8 mouse cellular contexts compared by ENCODE assay signal in the genomic region with DNA sequence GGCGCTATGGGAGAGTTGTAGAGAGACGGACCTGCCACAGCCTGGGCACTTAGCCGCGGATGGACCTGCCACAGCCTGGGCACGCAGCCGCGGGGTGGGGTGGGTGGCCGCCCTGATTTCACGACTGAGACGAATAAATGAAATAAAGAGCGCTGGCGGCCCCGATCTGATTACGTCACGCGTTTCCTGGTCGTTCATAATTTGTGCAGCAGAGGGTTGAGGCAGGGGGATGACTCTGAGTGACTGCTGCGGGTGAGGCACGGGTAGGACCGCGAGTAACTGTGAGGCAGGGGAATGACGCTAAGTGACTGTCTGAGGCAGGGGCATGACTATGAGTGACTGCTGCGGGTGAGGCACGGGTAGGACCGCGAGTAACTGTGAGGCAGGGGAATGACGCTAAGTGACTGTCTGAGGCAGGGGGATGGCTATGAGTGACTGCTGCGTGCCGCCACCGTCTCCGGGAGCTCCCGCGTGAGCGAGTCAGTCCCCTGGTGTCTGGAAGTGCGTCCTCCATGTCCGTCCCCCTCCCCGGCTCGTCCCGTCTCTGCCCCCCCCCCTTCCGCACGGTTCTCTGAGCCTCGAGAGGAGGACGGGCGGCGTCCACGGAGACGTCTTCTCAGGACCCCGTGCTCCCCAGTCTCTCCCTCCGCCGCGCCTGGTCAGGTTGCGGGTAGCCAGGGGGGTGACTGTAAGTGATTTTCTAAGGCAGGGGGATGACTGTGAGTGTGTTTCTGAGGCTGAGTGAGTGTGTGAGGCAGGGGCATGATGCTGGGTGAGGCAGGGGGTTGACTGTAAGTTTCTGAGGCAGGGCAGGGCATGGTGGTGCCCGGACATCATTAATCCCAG. TPM values are rescaled to one million over a fixed set of nuclear protein-coding genes. Genes with fewer than 3 reads are reported as not detected.
DNase-seq lines count a peak whose midpoint lies in the region; ATAC-seq and TF ChIP-seq lines count a peak whose summit lies in the region.

No protein-coding gene starts in this region.

- H3K9ac ChIP-seq in forebrain, embryonic 16.5 days (replicated peaks; ENCODE audit: low read depth, low read length) = peak overlapping the region; percentile 54
- H3K9ac ChIP-seq in intestine, embryonic 14.5 days (ENCODE audit: low read length) = peak overlapping the region; percentile 38
- H3K9ac ChIP-seq in liver, embryonic 14.5 days (replicated peaks) = peak overlapping the region; percentile 62
- peak overlapping the region; percentile 48 for H3K9ac ChIP-seq in neural tube, embryonic 12.5 days

- peak overlapping the region; percentile 53 for H3K4me3 ChIP-seq in forebrain, embryonic 16.5 days (replicated peaks; ENCODE audit: low read length)
- peak overlapping the region; percentile 40 for H3K4me3 ChIP-seq in intestine, embryonic 14.5 days (ENCODE audit: low read depth, low read length)
- H3K4me3 ChIP-seq in liver, embryonic 14.5 days (ENCODE audit: insufficient read depth in 1 of 2, low read depth in 2 of 2, low read length in 2 of 2) = peak overlapping the region; percentile 64 to 71
- H3K4me3 ChIP-seq in neural tube, embryonic 12.5 days = peak overlapping the region; percentile 39

- H3K9me3 ChIP-seq in forebrain, embryonic 16.5 days (ENCODE audit: control insufficient read depth, low read length) = no peaks in the 10 kb centered on the region
- H3K9me3 ChIP-seq in intestine, embryonic 14.5 days (ENCODE audit: control insufficient read depth, low read length) = peaks cover 3% of the 10 kb centered on the region
- H3K9me3 ChIP-seq in liver, embryonic 14.5 days (ENCODE audit: control insufficient read depth, low read length) = no peaks in the 10 kb centered on the region
- H3K9me3 ChIP-seq in neural tube, embryonic 12.5 days = no peaks in the 10 kb centered on the region

- H3K4me1 ChIP-seq in forebrain, embryonic 16.5 days (replicated peaks; ENCODE audit: control insufficient read depth, insufficient read depth, low read length) = peaks cover 9% of the 10 kb centered on the region; the same call in 1 of the 2 replicates
- 0 out of 2 replicates have a peak, but pooled peaks cover 4% of the 10 kb centered on the region for H3K4me1 ChIP-seq in intestine, embryonic 14.5 days (replicated peaks; ENCODE audit: control insufficient read depth, insufficient read depth, low read length)
- peaks cover 4 to 17% of the 10 kb centered on the region in 2 experiments; a peak in 2 of 4 replicates for H3K4me1 ChIP-seq in liver, embryonic 14.5 days (replicated peaks; ENCODE audit: control insufficient read depth in 2 of 2, insufficient read depth in 2 of 2, low read length in 1 of 2)
- H3K4me1 ChIP-seq in neural tube, embryonic 12.5 days = peaks cover 7% of the 10 kb centered on the region; the same call in 1 of the 2 replicates

- peak overlapping the region; percentile 76 for H3K27ac ChIP-seq in forebrain, embryonic 16.5 days (ENCODE audit: low read length)
- no peak overlapping the region for H3K27ac ChIP-seq in intestine, embryonic 14.5 days (ENCODE audit: low read depth)
- H3K27ac ChIP-seq in liver, embryonic 14.5 days = peak overlapping the region; percentile 57
- no peak overlapping the region for H3K27ac ChIP-seq in neural tube, embryonic 12.5 days

- TF ChIP-seq EP300 in liver, embryonic 14.5 days (IDR thresholded peaks at IDR 0.05; ENCODE audit: low read depth) = no peak

- H3K36me3 ChIP-seq in forebrain, embryonic 16.5 days (ENCODE audit: control insufficient read depth, insufficient read depth) = no peaks in the 10 kb centered on the region
- H3K36me3 ChIP-seq in intestine, embryonic 14.5 days (ENCODE audit: control insufficient read depth, insufficient read depth, low read length) = no peaks in the 10 kb centered on the region
- no peaks in the 10 kb centered on the region for H3K36me3 ChIP-seq in liver, embryonic 14.5 days (replicated peaks; ENCODE audit: control insufficient read depth, insufficient read depth, low read depth)
- H3K36me3 ChIP-seq in neural tube, embryonic 12.5 days = no peaks in the 10 kb centered on the region

- TF ChIP-seq CTCF in liver, embryonic 14.5 days (IDR thresholded peaks at IDR 0.05; ENCODE audit: low read depth) = no peak

- peak overlapping the region; percentile 72 for H3K4me2 ChIP-seq in forebrain, embryonic 16.5 days (ENCODE audit: low read length)
- H3K4me2 ChIP-seq in intestine, embryonic 14.5 days (ENCODE audit: low read length) = peak overlapping the region; percentile 51
- H3K4me2 ChIP-seq in liver, embryonic 14.5 days (ENCODE audit: low read depth) = peak overlapping the region; percentile 76
- peak overlapping the region; percentile 81 for H3K4me2 ChIP-seq in neural tube, embryonic 12.5 days (replicated peaks)

- ATAC-seq in forebrain, embryonic 16.5 days = peak; percentile 5
- ATAC-seq in intestine, embryonic 14.5 days (replicated peaks; ENCODE audit: low FRiP score, low TSS enrichment, low read depth) = peak; percentile 7; the same call in 1 of the 2 replicates
- ATAC-seq in liver, embryonic 14.5 days (ENCODE audit: insufficient read depth) = peak; percentile 16
- ATAC-seq in neural tube, embryonic 12.5 days (ENCODE audit: low FRiP score, low read depth) = peak; percentile 6

- under 1% methylated on average over 50 of the region's 53 CpGs for WGBS in forebrain, embryonic 16.5 days
- under 1% methylated on average over 52 of the region's 53 CpGs for WGBS in intestine, embryonic 14.5 days
- WGBS in liver, embryonic 14.5 days (ENCODE audit: insufficient replicate concordance) = 2% methylated on average over 53 of the region's 53 CpGs
- under 1% methylated on average over 49 of the region's 53 CpGs for WGBS in neural tube, embryonic 12.5 days

- DNase-seq in right cerebral cortex, postnatal 10 days (ENCODE audit: low spot score in 2 of 2) = peak; percentile 71 to 79
- DNase-seq in right cerebral cortex, adult 18-20 months = no peak
- DNase-seq in cerebellum, adult 9-10 months = peak; percentile 8
- DNase-seq in intestine, embryonic 14.5 days (ENCODE audit: low spot score) = peak; percentile 76
- no peak for DNase-seq in liver, embryonic 14.5 days (ENCODE audit: low read depth in 3 of 3, low spot score in 3 of 3)
- peak; percentile 63 for DNase-seq in thymus, postnatal 14 days

- no peaks in the 10 kb centered on the region for H3K27me3 ChIP-seq in forebrain, embryonic 16.5 days (replicated peaks; ENCODE audit: control insufficient read depth, insufficient read depth, low read length)
- no peaks in the 10 kb centered on the region for H3K27me3 ChIP-seq in intestine, embryonic 14.5 days (replicated peaks; ENCODE audit: control insufficient read depth, insufficient read depth, low read length)
- H3K27me3 ChIP-seq in liver, embryonic 14.5 days (ENCODE audit: control insufficient read depth, insufficient read depth, low read length) = no peaks in the 10 kb centered on the region
- no peaks in the 10 kb centered on the region for H3K27me3 ChIP-seq in neural tube, embryonic 12.5 days (replicated peaks)

RNA-seq across cellular contexts. Expression of a gene that starts 45.1 kb away (rescaled TPM):
- 0.39 and 0.70 TPM in 2 replicates for polyA plus RNA-seq in forebrain, embryonic 16.5 days (2015; fragmentation: Nextera tagmentation; extraction: Ambion mirVana)
- 3.0 and 3.8 TPM in 2 replicates for polyA plus RNA-seq in intestine, embryonic 14.5 days (2014; fragmentation: Nextera tagmentation; extraction: Ambion mirVana)
- 0.70 and 1.4 TPM in 2 replicates for polyA plus RNA-seq in liver, embryonic 14.5 days (2012; rRNA removed)
- 2.0 and 2.4 TPM in 2 replicates for polyA plus RNA-seq in liver, embryonic 14.5 days (2014; fragmentation: Nextera tagmentation; extraction: Ambion mirVana)
- polyA plus RNA-seq in neural tube, embryonic 12.5 days (2016; fragmentation: Nextera tagmentation; extraction: Ambion mirVana) = 1.3 TPM in 2 replicates

RNA-seq across cellular contexts. Expression of a gene that starts 54.8 kb away (rescaled TPM):
- not detected in 2 replicates for polyA plus RNA-seq in forebrain, embryonic 16.5 days (2015; fragmentation: Nextera tagmentation; extraction: Ambion mirVana)
- not detected in 2 replicates for polyA plus RNA-seq in intestine, embryonic 14.5 days (2014; fragmentation: Nextera tagmentation; extraction: Ambion mirVana)
- 0.04 TPM in 1 of 2 replicates, not detected in the other for polyA plus RNA-seq in liver, embryonic 14.5 days (2012; rRNA removed)
- polyA plus RNA-seq in liver, embryonic 14.5 days (2014; fragmentation: Nextera tagmentation; extraction: Ambion mirVana) = not detected in 2 replicates
- not detected in 2 replicates for polyA plus RNA-seq in neural tube, embryonic 12.5 days (2016; fragmentation: Nextera tagmentation; extraction: Ambion mirVana)

Comparison
In these comparisons a context has a peak if more than half of its experiments do, and no peak if none do; other contexts are left out.
1. DNase-seq: peak in right cerebral cortex, postnatal 10 days (2 of 2), cerebellum, adult 9-10 months (single experiment), intestine, embryonic 14.5 days (single experiment) and thymus, postnatal 14 days (single experiment); none in right cerebral cortex, adult 18-20 months (single experiment) and liver, embryonic 14.5 days (0 of 3).
2. H3K27ac ChIP-seq: peak in forebrain, embryonic 16.5 days (single experiment) and liver, embryonic 14.5 days (single experiment); none in intestine, embryonic 14.5 days (single experiment) and neural tube, embryonic 12.5 days (single experiment).
3. Peak in every context shown above with its lines, with median percentiles within 50 percentile points of each other: ATAC-seq, H3K4me2 ChIP-seq, H3K4me3 ChIP-seq and H3K9ac ChIP-seq.